Mouse (Mus musculus) MEL (cell line): ENCODE data around the gene Tcap. TPM values are rescaled to one million over a fixed set of nuclear protein-coding genes. Genes with fewer than 3 reads are reported as not detected.
A peak's percentile ranks its signal among the peaks of the same experiment; 100 is the strongest.

Experiments used
- DNase-seq: peaks from one replicate; pipeline ENCODE4 v3.0.0; 2011; ENCODE audit warnings: low read depth, low spot score
- H3K27ac ChIP-seq: 2 replicates; pipeline ENCODE4 v1.5.1; 2012; ENCODE audit warnings: low read depth, mild to moderate bottlenecking, control low read depth, low read length, moderate library complexity; ENCODE audit not compliant: control insufficient read depth
- H3K27me3 ChIP-seq, 2 experiments: fragments of 150-350 bp in 1 of 2; sonication (generic) in 1 of 2; 2 replicates each; pipeline ENCODE4 v1.6.1; 2012; ENCODE audit warnings: low read length in 2 of 2, mild to moderate bottlenecking in 2 of 2, improper control_type of control experiment in 1 of 2, moderate library complexity in 1 of 2; ENCODE audit not compliant: insufficient read depth in 2 of 2, control insufficient read depth in 1 of 2
- H3K36me3 ChIP-seq, 2 experiments: 2 replicates each; pipeline ENCODE4 v1.6.1; 2012 to 2014; ENCODE audit warnings: low read length in 2 of 2, improper control_type of control experiment in 1 of 2, inconsistent platforms in 1 of 2, mild to moderate bottlenecking in 1 of 2; ENCODE audit not compliant: insufficient read depth in 2 of 2, control insufficient read depth in 1 of 2
- H3K4me1 ChIP-seq, 2 experiments: fragments of 150-350 bp in 1 of 2; sonication (generic) in 1 of 2; 2 replicates each; pipeline ENCODE4 v1.6.1; 2012; ENCODE audit warnings: low read length in 2 of 2, improper control_type of control experiment in 1 of 2, mild to moderate bottlenecking in 1 of 2; ENCODE audit not compliant: insufficient read depth in 2 of 2, control insufficient read depth in 1 of 2
- H3K4me3 ChIP-seq, 2 experiments: fragments of 150-350 bp in 1 of 2; sonication (generic) in 1 of 2; 2 replicates each; pipeline ENCODE4 v1.5.1; 2012; ENCODE audit warnings: low read depth in 2 of 2, low read length in 2 of 2, mild to moderate bottlenecking in 2 of 2, moderate library complexity in 2 of 2, control low read depth in 1 of 2, improper control_type of control experiment in 1 of 2; ENCODE audit not compliant: control insufficient read depth in 1 of 2, insufficient read depth in 1 of 2
- H3K79me2 ChIP-seq: 2 replicates; pipeline ENCODE4 v1.6.1; 2012; ENCODE audit warnings: mild to moderate bottlenecking, low read length, moderate library complexity; ENCODE audit not compliant: control insufficient read depth, poor library complexity, insufficient read depth
- H3K9ac ChIP-seq: 2 replicates; pipeline ENCODE4 v1.6.1; 2012; ENCODE audit warnings: low read depth, mild to moderate bottlenecking, control low read depth, low read length, moderate library complexity; ENCODE audit not compliant: control insufficient read depth, poor library complexity, severe bottlenecking
- H3K9me3 ChIP-seq: fragments of 150-350 bp; sonication (generic); replicated peaks from 2 replicates; pipeline ENCODE4 v1.6.1; 2012; ENCODE audit warnings: mild to moderate bottlenecking, low read length, improper control_type of control experiment, moderate library complexity; ENCODE audit not compliant: insufficient read depth
- BHLHE40 ChIP-seq: IDR thresholded peaks from 2 replicates; pipeline ENCODE4 v1.6.1; 2012; ENCODE audit warnings: low read depth, mild to moderate bottlenecking, inconsistent platforms, low read length, improper control_type of control experiment, borderline replicate concordance
- CHD1 ChIP-seq: IDR thresholded peaks from 2 replicates; pipeline ENCODE4 v1.6.1; 2012; ENCODE audit warnings: low read depth, mild to moderate bottlenecking, inconsistent platforms, low read length, improper control_type of control experiment
- CHD2 ChIP-seq: IDR thresholded peaks from 2 replicates; pipeline ENCODE4 v1.6.1; 2011; ENCODE audit warnings: low read length, improper control_type of control experiment
- CTCF ChIP-seq, 3 experiments: IDR thresholded peaks in 2 of 3; conservative IDR thresholded peaks in 1 of 3; 2 replicates each; pipeline ENCODE4 v1.5.1; 2011 to 2012; ENCODE audit warnings: low read length in 3 of 3, low read depth in 2 of 3, mild to moderate bottlenecking in 2 of 3, improper control_type of control experiment in 1 of 3, inconsistent platforms in 1 of 3, mixed read lengths in 1 of 3, moderate library complexity in 1 of 3; ENCODE audit not compliant: control insufficient read depth in 1 of 3, insufficient read depth in 1 of 3, poor library complexity in 1 of 3, severe bottlenecking in 1 of 3
- E2F4 ChIP-seq: IDR thresholded peaks from 2 replicates; pipeline ENCODE4 v1.6.1; 2011; ENCODE audit warnings: low read depth, low read length, improper control_type of control experiment, borderline replicate concordance
- ELF1 ChIP-seq: IDR thresholded peaks from 2 replicates; pipeline ENCODE4 v1.6.1; 2014; ENCODE audit warnings: low read depth, mild to moderate bottlenecking, inconsistent platforms, low read length, improper control_type of control experiment, moderate library complexity
- EP300 ChIP-seq, 2 experiments: IDR thresholded peaks; 2 replicates each; pipeline ENCODE4 v1.6.1; 2011; ENCODE audit warnings: improper control_type of control experiment in 2 of 2, low read length in 2 of 2, low read depth in 1 of 2, mild to moderate bottlenecking in 1 of 2
- GABPA ChIP-seq: IDR thresholded peaks from 2 replicates; pipeline ENCODE4 v1.6.1; 2012; ENCODE audit warnings: low read depth, mild to moderate bottlenecking, inconsistent platforms, low read length, improper control_type of control experiment, moderate library complexity
- GATA1 ChIP-seq: IDR thresholded peaks from 2 replicates; pipeline ENCODE4 v1.6.1; 2011; ENCODE audit warnings: low read depth, low read length, improper control_type of control experiment
- HCFC1 ChIP-seq: IDR thresholded peaks from 2 replicates; pipeline ENCODE4 v1.6.1; 2012; ENCODE audit warnings: low read depth, mild to moderate bottlenecking, inconsistent platforms, low read length, improper control_type of control experiment, moderate library complexity
- KAT2A ChIP-seq: conservative IDR thresholded peaks from 2 replicates; pipeline ENCODE4 v1.6.1; 2012; ENCODE audit warnings: low read depth, low read length, improper control_type of control experiment, inconsistent platforms
- MAFK ChIP-seq: IDR thresholded peaks from 2 replicates; pipeline ENCODE4 v1.6.1; 2011; ENCODE audit warnings: low read depth, mild to moderate bottlenecking, low read length, improper control_type of control experiment, borderline replicate concordance
- MAX ChIP-seq: IDR thresholded peaks from 2 replicates; pipeline ENCODE4 v1.6.1; 2011; ENCODE audit warnings: low read length, improper control_type of control experiment
- MAZ ChIP-seq: IDR thresholded peaks from 2 replicates; pipeline ENCODE4 v1.6.1; 2012; ENCODE audit warnings: low read depth, mild to moderate bottlenecking, inconsistent platforms, low read length, improper control_type of control experiment
- MEF2A ChIP-seq: IDR thresholded peaks from 2 replicates; pipeline ENCODE4 v1.6.1; 2014; ENCODE audit warnings: low read depth, mild to moderate bottlenecking, inconsistent platforms, low read length, improper control_type of control experiment; ENCODE audit not compliant: poor library complexity, insufficient replicate concordance, severe bottlenecking; ENCODE audit errors: extremely low read depth
- MXI1 ChIP-seq: IDR thresholded peaks from 2 replicates; pipeline ENCODE4 v1.6.1; 2011; ENCODE audit warnings: mild to moderate bottlenecking, low read depth, low read length, improper control_type of control experiment
- MYB ChIP-seq: IDR thresholded peaks from 2 replicates; pipeline ENCODE4 v1.6.1; 2011; ENCODE audit warnings: mild to moderate bottlenecking, low read depth, low read length, improper control_type of control experiment
- MYC ChIP-seq: IDR thresholded peaks from 2 replicates; pipeline ENCODE4 v1.6.1; 2011; ENCODE audit warnings: low read depth, mild to moderate bottlenecking, low read length, improper control_type of control experiment, moderate library complexity
- NELFE ChIP-seq: IDR thresholded peaks from 2 replicates; pipeline ENCODE4 v1.6.1; 2011; ENCODE audit warnings: low read depth, low read length, improper control_type of control experiment
- NRF1 ChIP-seq: IDR thresholded peaks from 2 replicates; pipeline ENCODE4 v1.6.1; 2014; ENCODE audit warnings: low read depth, mild to moderate bottlenecking, inconsistent platforms, low read length, improper control_type of control experiment, moderate library complexity; ENCODE audit not compliant: poor library complexity, insufficient read depth, severe bottlenecking
- POLR2A ChIP-seq, 2 experiments: IDR thresholded peaks; 2 replicates each; pipeline ENCODE4 v1.6.1; 2011 to 2012; ENCODE audit warnings: low read length in 2 of 2, mild to moderate bottlenecking in 2 of 2, control low read depth in 1 of 2, improper control_type of control experiment in 1 of 2, low read depth in 1 of 2, moderate library complexity in 1 of 2; ENCODE audit not compliant: control insufficient read depth in 1 of 2, insufficient read depth in 1 of 2, poor library complexity in 1 of 2
- POLR2AphosphoS2 ChIP-seq: IDR thresholded peaks from 2 replicates; pipeline ENCODE4 v1.6.1; 2011; ENCODE audit warnings: low read length, improper control_type of control experiment
- POLR2AphosphoS5 ChIP-seq: IDR thresholded peaks from 2 replicates; pipeline ENCODE4 v1.6.1; 2012; ENCODE audit warnings: low read depth, borderline replicate concordance, mild to moderate bottlenecking, inconsistent platforms, low read length, moderate library complexity, mixed read lengths
- RAD21 ChIP-seq: IDR thresholded peaks from 2 replicates; pipeline ENCODE4 v1.6.1; 2011; ENCODE audit warnings: mild to moderate bottlenecking, low read depth, low read length, improper control_type of control experiment
- RCOR1 ChIP-seq: IDR thresholded peaks from 2 replicates; pipeline ENCODE4 v1.6.1; 2012; ENCODE audit warnings: low read depth, mild to moderate bottlenecking, inconsistent platforms, low read length, improper control_type of control experiment
- SIN3A ChIP-seq: IDR thresholded peaks from 2 replicates; pipeline ENCODE4 v1.6.1; 2012; ENCODE audit warnings: low read length, improper control_type of control experiment, inconsistent platforms
- SMC3 ChIP-seq: IDR thresholded peaks from 2 replicates; pipeline ENCODE4 v1.6.1; 2011; ENCODE audit warnings: low read depth, low read length, improper control_type of control experiment
- TAL1 ChIP-seq: IDR thresholded peaks from 2 replicates; pipeline ENCODE4 v1.6.1; 2012; ENCODE audit warnings: mild to moderate bottlenecking, inconsistent platforms, low read length, moderate library complexity, mixed read lengths
- TCF12 ChIP-seq: IDR thresholded peaks from 2 replicates; pipeline ENCODE4 v1.6.1; 2014; ENCODE audit warnings: low read depth, mild to moderate bottlenecking, inconsistent platforms, low read length, improper control_type of control experiment, moderate library complexity
- USF1 ChIP-seq: IDR thresholded peaks from 2 replicates; pipeline ENCODE4 v1.6.1; 2014; ENCODE audit warnings: low read depth, mild to moderate bottlenecking, inconsistent platforms, low read length, improper control_type of control experiment, moderate library complexity
- USF2 ChIP-seq, 2 experiments: IDR thresholded peaks; 2 replicates each; pipeline ENCODE4 v1.6.1; 2011 to 2012; ENCODE audit warnings: improper control_type of control experiment in 2 of 2, low read length in 2 of 2, borderline replicate concordance in 1 of 2, inconsistent platforms in 1 of 2, low read depth in 1 of 2, mild to moderate bottlenecking in 1 of 2; ENCODE audit not compliant: insufficient read depth in 1 of 2
- ZC3H11A ChIP-seq: IDR thresholded peaks from 2 replicates; pipeline ENCODE4 v1.6.1; 2012; ENCODE audit warnings: low read depth, mild to moderate bottlenecking, inconsistent platforms, low read length, improper control_type of control experiment
- ZKSCAN1 ChIP-seq: IDR thresholded peaks from 2 replicates; pipeline ENCODE4 v1.6.1; 2012; ENCODE audit warnings: low read depth, mild to moderate bottlenecking, inconsistent platforms, low read length, improper control_type of control experiment, moderate library complexity
- ZMIZ1 ChIP-seq: IDR thresholded peaks from 2 replicates; pipeline ENCODE4 v1.6.1; 2012; ENCODE audit warnings: low read depth, mild to moderate bottlenecking, inconsistent platforms, low read length, improper control_type of control experiment, moderate library complexity
- ZNF384 ChIP-seq: IDR thresholded peaks from 2 replicates; pipeline ENCODE4 v1.6.1; 2012; ENCODE audit warnings: low read depth, mild to moderate bottlenecking, inconsistent platforms, low read length, improper control_type of control experiment
- polyA plus RNA-seq, 2 experiments: library from polyadenylated mRNA; stranded (reverse) in 1 of 2; unstranded in 1 of 2; fragments of >175 nt in 1 of 2; fragments of >200 nt in 1 of 2; gene quantifications; 2 replicates each; pipeline versions ENCODE4 v1.2.1 to v1.2.4; 2012; ENCODE audit warnings: low replicate concordance in 2 of 2, low read depth in 1 of 2; ENCODE audit not compliant: insufficient read length in 2 of 2, insufficient read depth in 1 of 2, missing spikeins in 1 of 2
- total RNA-seq: library from RNA; depleted of rRNA; stranded (reverse); fragments of 300-350 nt; gene quantifications from 2 replicates; pipeline ENCODE4 v1.2.3, GENCODE M21; 2012

Tcap gene
- total and polyA plus RNA-seq, 3 experiments: 0.07 TPM; not detected in 2

GRCm38 (mm10) chr11:98348083-98348961, 35.3 kb upstream of the Tcap start, which contains the start of gene Ppp1r1b:
Gene Ppp1r1b, plus strand, starts transcription at chr11:98348404.
- Histone ChIP-seq H3K27me3 (no peaks in the 10 kb centered on the region), H3K9ac (peak within 1 kb of the TSS; percentile 94), H3K36me3 (peaks cover 0 to 8% of the 10 kb centered on the region in 2 experiments; a peak in 2 of 4 replicates), H3K4me1 (peaks cover 4 to 23% of the 10 kb centered on the region in 2 experiments; a peak in 3 of 4 replicates), H3K4me3 (peak within 1 kb of the TSS; percentile 85 to 97), H3K9me3 (no peaks in the 10 kb centered on the region), H3K27ac (peak within 1 kb of the TSS; percentile 61), H3K79me2 (peaks cover 5% of the 10 kb centered on the region)
- DNase-seq: peak; percentile 97
- TF ChIP-seq ZKSCAN1: no peak
- TF ChIP-seq CHD1: no peak; the same call in 1 of the 2 replicates
- TF ChIP-seq NRF1: no peak
- TF ChIP-seq SMC3: no peak
- TF ChIP-seq KAT2A: no peak; the same call in 1 of the 2 replicates
- no peak for TF ChIP-seq MEF2A
- peak; percentile 90 for TF ChIP-seq MAZ
- no peak for TF ChIP-seq ZC3H11A
- TF ChIP-seq RCOR1: no peak
- TF ChIP-seq E2F4: peak; percentile 22; the same call in 1 of the 2 replicates
- peak; percentile 72 for TF ChIP-seq MAX
- no peak for TF ChIP-seq CHD2
- peak; percentile 85; the same call in 1 of the 2 replicates for TF ChIP-seq POLR2AphosphoS2
- peak; percentile 78 for TF ChIP-seq MXI1
- TF ChIP-seq ZNF384: no peak
- no peak for TF ChIP-seq ELF1
- TF ChIP-seq GABPA: no peak
- TF ChIP-seq USF1: no peak
- no peak for TF ChIP-seq POLR2AphosphoS5
- no peak for TF ChIP-seq RAD21
- TF ChIP-seq MAFK: no peak
- no peak for TF ChIP-seq MYC
- peak; percentile 79 for TF ChIP-seq SIN3A
- TF ChIP-seq HCFC1: peak; percentile 71; the same call in 1 of the 2 replicates
- peak; percentile 64; the same call in 1 of the 2 replicates for TF ChIP-seq TCF12
- TF ChIP-seq EP300 (IDR thresholded peaks at IDR 0.05; ENCODE audit: low read depth in 1 of 2, low read length in 2 of 2): peak; percentile 10 to 42; a peak in 1 of 4 replicates
- TF ChIP-seq NELFE: peak; percentile 91
- TF ChIP-seq USF2 (IDR thresholded peaks at IDR 0.05; ENCODE audit: borderline replicate concordance in 1 of 2, insufficient read depth in 1 of 2, low read depth in 1 of 2, low read length in 2 of 2): no peak
- TF ChIP-seq MYB: no peak
- peak; percentile 96 for TF ChIP-seq ZMIZ1
- no peak for TF ChIP-seq TAL1
- peak; percentile 95 to 96 for TF ChIP-seq POLR2A (IDR thresholded peaks at IDR 0.05; ENCODE audit: control insufficient read depth in 1 of 2, insufficient read depth in 1 of 2, low read depth in 1 of 2, low read length in 2 of 2, poor library complexity in 1 of 2)
- TF ChIP-seq BHLHE40: peak; percentile 38; the same call in 1 of the 2 replicates
- no peak for TF ChIP-seq GATA1
- TF ChIP-seq CTCF (IDR thresholded peaks at IDR 0.05 in 2 of 3, conservative IDR thresholded peaks at IDR 0.05 in 1 of 3; ENCODE audit: control insufficient read depth in 1 of 3, insufficient read depth in 1 of 3, low read depth in 2 of 3, low read length in 3 of 3, poor library complexity in 1 of 3, severe bottlenecking in 1 of 3): no peak
